Mouse (Mus musculus) cerebellum, adult 2 months (tissue): ENCODE results near the gene Serping1.

Source experiments
- CTCF ChIP-seq: fragments of 200-500 bp; IDR thresholded peaks from 2 replicates; pipeline ENCODE4 v1.5.1; 2011; ENCODE audit warnings: low read depth, mild to moderate bottlenecking, control low read depth, low read length, moderate library complexity, borderline replicate concordance; ENCODE audit not compliant: insufficient read depth
- POLR2A ChIP-seq: fragments of 200-500 bp; IDR thresholded peaks from 2 replicates; pipeline ENCODE4 v1.6.1; 2011; ENCODE audit warnings: low read length, control low read depth, borderline replicate concordance; ENCODE audit not compliant: insufficient read depth

- TF ChIP-seq POLR2A = no peak
- no peak for TF ChIP-seq CTCF
Observed at GRCm38 (mm10) chr2:84779210-84779609, 4.0 kb upstream of the Serping1 start.
